Mouse (Mus musculus) stomach, postnatal 0 days (tissue): Measurements from ENCODE around the gene Oaz1. TPM values are rescaled to one million over a fixed set of nuclear protein-coding genes. Genes with fewer than 3 reads are reported as not detected.

ENCODE experiments used
- ATAC-seq: fragments of 200-750 bp; cut with Nextera tagmentation; 2 replicates; pipeline ENCODE4 v1.8.0; 2017; ENCODE audit not compliant: low FRiP score, low TSS enrichment
- DNase-seq: peaks from one replicate; pipeline ENCODE4 v3.0.0-alpha.2; 2016; ENCODE audit warnings: low spot score
- H3K27ac ChIP-seq: fragments of 300-500 bp; sonication (generic); replicated peaks from 2 replicates; pipeline ENCODE4 v1.5.1; 2014; ENCODE audit warnings: mild to moderate bottlenecking, control low read depth
- H3K27me3 ChIP-seq: fragments of 300-500 bp; sonication (generic); 2 replicates; pipeline ENCODE4 v1.6.1; 2014; ENCODE audit warnings: low read length; ENCODE audit not compliant: control insufficient read depth, insufficient read depth
- H3K36me3 ChIP-seq: fragments of 300-500 bp; sonication (generic); 2 replicates; pipeline ENCODE4 v1.6.1; 2014; ENCODE audit warnings: low read length, mixed read lengths; ENCODE audit not compliant: control insufficient read depth, insufficient read depth
- H3K4me1 ChIP-seq: fragments of 300-500 bp; sonication (generic); replicated peaks from 2 replicates; pipeline ENCODE4 v1.6.1; 2014; ENCODE audit warnings: antibody characterized with exemption; ENCODE audit not compliant: control insufficient read depth, insufficient read depth
- H3K4me2 ChIP-seq: fragments of 300-500 bp; sonication (generic); replicated peaks from 2 replicates; pipeline ENCODE4 v1.6.1; 2014; ENCODE audit warnings: low read depth, mild to moderate bottlenecking, control low read depth, moderate library complexity
- H3K4me3 ChIP-seq: fragments of 300-500 bp; sonication (generic); 2 replicates; pipeline ENCODE4 v1.5.1; 2014; ENCODE audit warnings: low read depth, low read length, control low read depth
- H3K9ac ChIP-seq: fragments of 300-500 bp; sonication (generic); 2 replicates; pipeline ENCODE4 v1.6.1; 2014; ENCODE audit warnings: mild to moderate bottlenecking, low read length, control low read depth, mixed read lengths
- H3K9me3 ChIP-seq: fragments of 300-500 bp; sonication (generic); 2 replicates; pipeline ENCODE4 v1.6.1; 2016; ENCODE audit warnings: low read length; ENCODE audit not compliant: control insufficient read depth
- CTCF ChIP-seq: IDR thresholded peaks from 2 replicates; pipeline ENCODE4 v1.5.1; 2016; ENCODE audit warnings: antibody characterized with exemption, low read depth, mild to moderate bottlenecking, moderate library complexity
- EP300 ChIP-seq: optimal IDR thresholded peaks from 2 replicates; pipeline ENCODE3; 2016; ENCODE audit warnings: antibody characterized with exemption
- WGBS: fragments of 180-500 bp; shearing (Covaris S2); extraction: QIAGEN DNeasy Blood & Tissue Kit; methylation state at CpG from one replicate; pipeline ENCODE4 v1.1.7; 2014; 5-methylcytosine and 5-hydroxymethylcytosine counted together
- polyA plus RNA-seq: library from polyadenylated mRNA; unstranded; fragments of >200 nt; fragmentation: Nextera tagmentation; extraction: Ambion mirVana; gene quantifications from 2 replicates; pipeline ENCODE4 v1.2.1, GENCODE M21; 2015

The Oaz1 gene
- polyA plus RNA-seq, 1 experiment from 2014 or later: 1,070 TPM

DNA sequence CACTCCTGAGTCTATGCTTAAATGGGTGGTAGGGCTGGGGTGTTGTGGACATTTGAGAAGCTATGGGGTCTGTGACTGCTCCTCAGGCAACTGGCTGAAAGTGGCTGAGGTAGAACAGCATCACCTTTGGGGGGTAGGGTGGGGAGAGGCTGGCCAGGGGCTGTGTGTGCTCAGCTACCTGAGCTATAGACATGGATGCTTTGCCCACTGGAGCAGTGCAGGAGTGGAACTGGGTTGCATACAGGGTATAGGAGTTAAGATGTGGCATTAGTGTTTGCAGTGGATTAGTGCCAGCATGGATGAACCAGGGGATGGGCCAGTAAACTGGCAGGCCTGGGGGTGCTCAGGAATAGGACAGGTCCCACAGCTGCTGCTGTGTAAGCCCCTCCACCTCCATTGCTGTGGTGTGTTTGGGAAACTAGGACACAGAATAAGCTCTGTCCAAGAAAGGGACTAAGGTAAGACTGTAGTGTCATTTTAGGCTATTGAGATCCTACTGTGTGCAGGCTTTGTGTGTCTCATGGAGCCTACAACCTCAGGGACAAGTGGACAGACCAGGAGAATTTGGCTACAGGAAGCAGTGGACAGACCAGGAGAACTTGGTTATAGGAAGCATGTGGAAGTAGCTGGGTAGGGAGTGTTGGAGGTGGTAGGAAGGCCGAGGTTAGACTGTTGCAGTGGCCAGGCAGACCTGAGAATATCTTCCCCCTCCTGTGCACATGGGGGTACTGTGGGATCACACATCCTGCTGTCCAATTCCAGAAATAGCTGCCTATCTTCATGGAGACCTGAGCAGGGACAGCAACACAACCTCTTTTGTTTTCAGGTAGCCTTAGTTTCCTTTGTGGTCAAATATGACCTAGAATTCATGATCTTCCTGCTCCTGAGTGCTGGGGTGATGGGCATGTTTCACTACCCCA, 3.2 kb downstream of the Oaz1 start:
- no peak overlapping the region for H3K4me3 ChIP-seq
- H3K9me3 ChIP-seq: no peaks in the 10 kb centered on the region
- TF ChIP-seq EP300: no peak
- TF ChIP-seq CTCF: no peak
- no peak overlapping the region for H3K4me2 ChIP-seq
- no peaks in the 10 kb centered on the region for H3K36me3 ChIP-seq
- H3K4me1 ChIP-seq: peaks cover 3% of the 10 kb centered on the region; the same call in 1 of the 2 replicates
- H3K27me3 ChIP-seq: no peaks in the 10 kb centered on the region
- DNase-seq (no peak), ATAC-seq (no peak)
- H3K9ac ChIP-seq: no peak overlapping the region
- no peak overlapping the region for H3K27ac ChIP-seq
- 57% methylated on average over 1 of the region's 1 CpGs for WGBS

DNA sequence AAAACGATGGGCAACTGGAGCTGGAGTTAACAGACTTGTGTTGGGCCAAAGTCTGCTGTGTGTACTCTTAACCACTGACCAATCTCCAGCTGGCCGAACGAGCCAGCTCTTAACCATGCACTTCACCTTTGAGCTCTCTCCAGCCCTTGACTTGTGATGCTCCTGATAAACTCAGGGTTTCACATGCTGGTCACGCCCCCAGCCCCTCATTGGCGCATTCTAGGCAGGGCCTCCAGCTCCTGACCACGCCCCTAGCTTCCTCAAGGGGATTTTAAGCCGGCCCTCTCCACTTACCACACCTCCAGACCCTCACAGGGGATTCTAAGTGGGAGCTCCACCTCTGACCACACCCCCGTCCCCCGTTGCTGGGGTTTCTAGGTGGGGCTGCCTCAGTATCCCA, 4.7 kb downstream of the Oaz1 start:
- Histone ChIP-seq H3K27ac (no peak overlapping the region), H3K9ac (no peak overlapping the region)
- ATAC-seq: no peak

GRCm38 (mm10) chr10:80832818-80833217, 6.4 kb downstream of the Oaz1 start:
- no peak overlapping the region for H3K4me2 ChIP-seq
- TF ChIP-seq EP300 (no peak), CTCF (no peak)
- H3K9me3 ChIP-seq: no peaks in the 10 kb centered on the region
- H3K27ac ChIP-seq: no peak overlapping the region
- H3K36me3 ChIP-seq: no peaks in the 10 kb centered on the region
- ATAC-seq: no peak
- 69% methylated on average over 7 of the region's 7 CpGs for WGBS
- H3K9ac ChIP-seq: no peak overlapping the region
- H3K27me3 ChIP-seq: no peaks in the 10 kb centered on the region; the same call in 1 of the 2 replicates
- H3K4me3 ChIP-seq: no peak overlapping the region
- H3K4me1 ChIP-seq: peaks cover 1% of the 10 kb centered on the region; the same call in 1 of the 2 replicates
- DNase-seq: no peak

More for the DNA sequence above, 4.7 kb downstream of the Oaz1 start:
- Histone ChIP-seq H3K4me3 (no peak overlapping the region), H3K4me2 (no peak overlapping the region), H3K4me1 (peaks cover 3% of the 10 kb centered on the region; the same call in 1 of the 2 replicates), H3K27me3 (no peaks in the 10 kb centered on the region; the same call in 1 of the 2 replicates), H3K36me3 (no peaks in the 10 kb centered on the region), H3K9me3 (no peaks in the 10 kb centered on the region)
- WGBS: 8% methylated on average over 9 of the region's 9 CpGs
- TF ChIP-seq CTCF (no peak), EP300 (no peak)
- peak; percentile 58 for DNase-seq

DNA sequence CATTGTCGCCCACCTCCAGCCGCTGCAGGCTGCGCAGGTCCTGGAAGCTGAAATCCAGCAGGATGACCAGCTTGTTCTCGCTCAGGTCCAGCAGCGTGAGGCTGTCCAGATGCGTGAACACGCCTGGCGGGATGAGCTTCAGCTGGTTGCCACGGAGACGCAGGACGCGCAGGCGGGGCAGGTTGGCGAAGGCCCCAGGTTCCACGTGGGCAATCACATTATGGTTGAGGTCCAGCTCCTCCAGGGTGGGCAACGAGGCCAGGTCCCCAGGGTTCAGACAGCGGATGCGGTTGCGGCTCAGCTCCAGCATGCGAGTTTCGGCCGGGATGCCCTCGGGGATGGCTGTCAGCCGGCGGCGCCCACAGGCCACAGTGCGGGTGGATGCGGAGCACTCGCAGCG, 9.2 kb downstream of the Oaz1 start:
- no peaks in the 10 kb centered on the region for H3K36me3 ChIP-seq
- no peak overlapping the region for H3K4me2 ChIP-seq
- WGBS: 58% methylated on average over 30 of the region's 30 CpGs
- H3K9ac ChIP-seq: no peak overlapping the region
- H3K9me3 ChIP-seq: no peaks in the 10 kb centered on the region
- ATAC-seq (no peak), DNase-seq (no peak)
- TF ChIP-seq CTCF: no peak
- no peak for TF ChIP-seq EP300
- no peaks in the 10 kb centered on the region; the same call in 1 of the 2 replicates for H3K27me3 ChIP-seq
- no peaks in the 10 kb centered on the region for H3K4me1 ChIP-seq
- H3K4me3 ChIP-seq: no peak overlapping the region
- no peak overlapping the region for H3K27ac ChIP-seq

GRCm38 (mm10) chr10:80836949-80837379, 10.5 kb downstream of the Oaz1 start:
- WGBS: 45% methylated on average over 7 of the region's 7 CpGs
- Histone ChIP-seq H3K4me3 (no peak overlapping the region), H3K36me3 (no peaks in the 10 kb centered on the region), H3K4me1 (no peaks in the 10 kb centered on the region), H3K9ac (no peak overlapping the region), H3K4me2 (no peak overlapping the region), H3K27me3 (no peaks in the 10 kb centered on the region; the same call in 1 of the 2 replicates), H3K27ac (no peak overlapping the region), H3K9me3 (no peaks in the 10 kb centered on the region)
- no peak for DNase-seq
- no peak for ATAC-seq
- no peak for TF ChIP-seq CTCF
- TF ChIP-seq EP300: no peak

GRCm38 (mm10) chr10:80837827-80838226, 11.4 kb downstream of the Oaz1 start:
- Histone ChIP-seq H3K4me1 (no peaks in the 10 kb centered on the region), H3K36me3 (no peaks in the 10 kb centered on the region), H3K27ac (no peak overlapping the region), H3K27me3 (no peaks in the 10 kb centered on the region; the same call in 1 of the 2 replicates), H3K9ac (no peak overlapping the region), H3K9me3 (no peaks in the 10 kb centered on the region), H3K4me2 (no peak overlapping the region), H3K4me3 (no peak overlapping the region)
- DNase-seq: no peak
- TF ChIP-seq CTCF (no peak), EP300 (no peak)
- no peak for ATAC-seq
- 11% methylated on average over 2 of the region's 2 CpGs for WGBS
